Mouse (Mus musculus) layer of hippocampus, adult 9-11 months (tissue): ENCODE results near the gene Tut7.
"Not testable (repeated sequence)": the region's sequence is repeated elsewhere in the genome, so short reads cannot be mapped to it uniquely, and the experiment has no call there.

ENCODE experiments used
- DNase-seq: peaks from one replicate; pipeline ENCODE4 v3.0.0; 2022

Tut7 gene

DNA sequence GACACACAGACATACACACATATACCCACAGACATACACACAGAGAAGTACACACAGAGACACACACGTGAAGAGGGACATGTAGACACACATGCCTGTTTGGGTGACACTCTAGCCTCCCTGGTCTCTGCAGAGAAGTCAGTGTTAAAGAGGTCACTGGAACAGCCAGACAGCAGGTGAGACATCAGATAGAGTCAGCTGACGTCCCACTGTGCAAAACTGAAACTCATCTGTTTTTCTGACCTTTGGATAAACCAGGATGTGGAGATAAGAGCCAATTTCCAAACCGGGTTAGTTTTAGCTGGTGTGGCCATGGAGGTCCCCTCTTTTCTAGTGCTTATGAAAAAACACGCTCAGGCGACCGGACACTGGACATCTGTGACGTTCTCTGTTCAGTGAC is 9.5 kb upstream of the Tut7 start:
- no peak for DNase-seq

DNA sequence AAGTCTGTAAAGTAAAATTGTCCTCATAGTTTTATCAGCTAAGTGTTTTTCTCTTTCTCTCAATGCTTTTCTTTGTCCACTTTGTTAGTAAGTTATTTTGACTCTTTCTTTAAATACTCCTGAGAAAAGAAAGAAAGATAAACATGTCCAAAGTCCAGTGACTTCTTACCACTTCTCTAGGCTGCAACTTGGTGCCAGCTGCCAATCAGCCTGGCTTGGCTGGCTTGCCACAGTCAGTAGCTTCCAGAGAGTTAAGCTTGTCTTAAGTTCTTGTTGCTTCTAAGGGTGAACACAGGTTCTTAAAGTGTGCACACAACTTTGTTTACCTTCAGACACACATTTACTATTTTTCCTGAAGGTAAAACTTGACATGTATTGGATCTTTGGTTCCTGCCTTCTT is 3.0 kb upstream of the Tut7 start:
- DNase-seq = no peak

DNA sequence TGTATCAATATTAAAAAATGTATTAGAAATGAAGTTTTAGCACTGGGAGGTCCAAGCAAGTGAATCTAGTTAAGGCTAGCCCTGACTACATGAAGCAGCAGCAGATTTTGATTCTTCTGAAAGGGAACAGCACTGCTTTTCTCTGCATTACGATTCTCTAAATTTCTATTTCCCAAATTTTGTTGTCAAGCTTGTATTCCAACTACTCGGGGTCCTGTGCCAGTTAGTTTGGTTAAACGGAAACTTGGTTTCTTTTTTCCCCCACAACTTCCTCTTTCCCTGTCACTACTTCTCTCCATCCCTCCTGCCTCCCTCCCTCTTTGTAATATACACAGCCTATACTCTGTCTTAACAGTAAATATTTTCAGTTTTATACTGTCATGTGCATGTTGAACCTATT is 2.1 kb downstream of the Tut7 start:
- no peak for DNase-seq

DNA sequence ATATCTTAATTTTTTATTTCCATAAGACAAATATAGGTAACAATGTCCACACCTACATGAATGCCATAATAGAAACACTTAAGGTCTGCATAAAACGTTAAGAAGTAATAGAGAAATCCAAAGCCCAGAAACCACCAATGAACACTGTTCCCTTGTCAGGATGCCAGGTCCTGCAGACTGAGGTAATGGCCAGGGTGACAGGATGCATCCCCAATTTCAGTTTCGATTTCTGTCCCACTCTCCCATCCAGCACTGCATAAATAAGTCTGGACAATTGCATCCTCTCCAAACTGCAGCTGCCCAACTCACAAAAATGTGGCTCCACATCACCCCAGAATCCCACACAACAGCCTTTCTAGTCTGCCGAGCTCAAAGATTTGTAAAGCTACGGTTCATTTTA is 2.8 kb downstream of the Tut7 start:
- DNase-seq = no peak

DNA sequence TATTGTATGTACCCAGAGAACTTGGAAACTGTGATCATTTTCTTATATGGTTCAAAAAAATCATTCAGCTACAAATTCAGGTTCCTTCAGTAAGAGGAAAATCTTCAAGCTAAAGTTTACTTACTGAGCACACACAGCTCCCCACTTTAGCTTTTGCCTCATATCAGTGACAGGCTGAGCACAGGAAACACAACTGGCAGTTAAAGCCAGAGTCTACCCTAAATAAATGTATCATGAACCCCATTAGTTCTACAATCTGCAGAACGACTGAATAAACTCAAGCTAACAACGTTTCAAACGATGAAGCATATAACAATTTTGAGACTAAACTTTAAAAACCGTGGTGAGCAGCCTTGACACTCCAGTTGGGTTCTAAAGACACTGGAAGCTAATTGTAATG is 5.6 kb downstream of the Tut7 start:
- DNase-seq = no peak

DNA sequence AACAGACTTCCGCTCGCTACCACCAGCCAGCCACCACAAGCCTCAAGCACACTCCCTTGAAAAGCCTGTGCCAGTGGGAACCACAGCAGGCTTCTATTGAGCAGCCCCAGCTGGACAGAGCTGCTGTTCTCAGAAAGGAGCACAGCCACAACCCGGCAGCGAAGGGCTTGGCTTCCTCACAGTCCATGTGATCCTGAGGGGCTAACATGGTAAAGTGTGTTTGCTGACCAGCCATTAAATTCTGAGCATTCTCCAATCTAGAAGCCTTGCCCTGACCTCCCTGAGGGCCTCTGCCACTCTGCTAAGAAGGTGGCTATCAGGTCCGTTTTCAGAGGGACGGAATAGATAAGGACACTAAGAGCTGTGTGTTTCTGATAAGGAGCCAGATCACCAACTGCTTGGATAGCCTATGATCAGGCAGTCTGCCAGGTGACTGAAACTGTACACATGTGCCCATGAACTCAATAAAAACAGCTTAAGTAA is 8.8 kb downstream of the Tut7 start:
- no peak for DNase-seq

DNA sequence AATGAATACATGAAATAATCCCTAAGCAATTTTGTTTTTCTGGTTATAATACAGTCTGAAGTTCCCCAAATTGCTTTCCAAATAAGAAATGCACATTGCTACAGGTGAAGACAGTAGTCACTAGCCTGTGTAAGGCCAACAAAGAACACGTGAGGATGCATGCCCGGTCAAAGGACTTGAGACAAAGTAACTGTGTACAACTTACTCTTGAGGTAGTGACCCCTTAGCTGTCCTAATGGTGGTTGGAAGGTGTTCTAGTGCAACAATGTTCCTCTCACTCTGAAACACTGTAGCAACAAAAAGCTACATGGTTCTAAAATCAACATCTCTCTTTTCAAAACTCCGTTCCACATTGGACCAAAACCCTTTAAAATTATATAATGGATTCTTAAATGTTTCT is 11.4 kb downstream of the Tut7 start:
- no peak for DNase-seq

DNA sequence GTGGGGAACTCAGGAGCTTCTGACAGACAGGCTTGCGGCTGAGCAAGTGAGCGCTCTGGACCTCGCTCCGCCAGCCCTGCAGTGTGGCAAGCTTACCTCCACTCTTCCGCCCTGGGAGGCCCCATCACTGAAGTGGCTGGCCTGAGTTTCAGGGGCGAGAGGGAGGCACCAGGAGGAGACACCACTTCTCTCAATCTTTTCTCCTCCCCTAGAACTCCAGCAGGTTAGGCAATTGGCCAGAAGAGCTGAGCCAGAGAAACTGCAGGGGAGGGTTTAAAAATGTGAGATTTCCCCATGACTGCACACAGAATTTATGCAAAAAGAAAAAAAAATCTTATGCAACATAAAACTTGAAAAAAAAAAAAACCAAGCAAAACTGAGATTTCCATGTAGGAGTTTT is 21.9 kb downstream of the Tut7 start:
- DNase-seq = no peak

DNA sequence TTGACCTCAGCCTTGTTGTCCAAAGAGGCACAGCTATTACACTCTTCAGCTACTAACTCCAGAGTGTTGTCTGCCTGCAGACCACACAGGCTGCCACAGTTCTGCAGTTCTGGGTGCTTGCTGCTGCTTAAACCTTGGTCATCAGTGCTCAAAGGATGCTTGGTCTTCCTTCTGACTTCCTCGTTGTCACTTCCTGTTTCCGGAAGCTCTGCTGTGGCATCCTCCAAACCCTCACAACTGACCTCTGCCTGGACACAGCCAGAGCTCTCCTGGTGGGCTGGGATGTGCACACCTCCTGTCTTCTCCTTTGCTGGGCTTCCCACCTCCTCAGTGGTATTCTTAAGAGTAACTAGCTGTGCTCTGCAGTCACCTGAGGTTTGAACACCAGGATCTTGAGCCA is 22.9 kb downstream of the Tut7 start:
- DNase-seq = no peak

DNA sequence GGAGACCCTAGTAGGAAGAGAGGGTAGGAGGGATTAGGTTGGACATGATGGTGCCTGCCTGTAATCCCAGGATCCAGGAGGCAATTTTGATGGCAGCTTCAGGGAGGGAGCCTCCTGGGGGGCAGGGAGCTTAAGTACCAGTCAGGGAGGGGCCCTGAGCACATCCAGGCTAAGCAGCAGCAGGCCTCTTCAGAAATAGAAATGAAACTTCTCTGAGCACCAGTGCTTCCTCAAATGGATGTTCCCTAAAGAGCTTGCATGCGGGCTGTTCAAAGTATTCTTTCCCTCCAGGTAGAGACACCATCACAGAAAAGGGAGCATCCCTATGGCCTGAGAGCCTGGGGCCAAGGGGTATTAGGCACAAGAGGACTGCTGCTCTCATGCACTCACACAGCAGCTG is 24.6 kb downstream of the Tut7 start:
- no peak for DNase-seq

DNA sequence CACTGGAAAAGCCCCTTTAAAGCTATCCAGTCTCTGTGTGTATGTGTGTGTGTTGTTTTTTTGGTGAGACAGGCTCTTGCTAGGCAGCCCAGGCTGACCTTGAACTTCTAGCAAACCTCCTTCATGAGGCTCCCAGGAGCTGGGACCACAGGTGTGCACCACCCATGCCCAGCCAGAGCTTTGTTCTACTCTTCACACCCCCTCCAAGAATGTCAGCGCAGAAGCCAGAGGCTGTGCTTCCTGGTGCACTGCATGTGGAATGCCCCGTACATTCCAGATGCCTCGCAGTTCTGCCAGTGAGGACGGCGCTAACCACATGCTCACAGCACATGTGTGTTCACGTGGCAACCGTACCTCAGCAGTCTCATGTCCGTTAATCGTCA is 26.5 kb downstream of the Tut7 start:
- no peak for DNase-seq

DNA sequence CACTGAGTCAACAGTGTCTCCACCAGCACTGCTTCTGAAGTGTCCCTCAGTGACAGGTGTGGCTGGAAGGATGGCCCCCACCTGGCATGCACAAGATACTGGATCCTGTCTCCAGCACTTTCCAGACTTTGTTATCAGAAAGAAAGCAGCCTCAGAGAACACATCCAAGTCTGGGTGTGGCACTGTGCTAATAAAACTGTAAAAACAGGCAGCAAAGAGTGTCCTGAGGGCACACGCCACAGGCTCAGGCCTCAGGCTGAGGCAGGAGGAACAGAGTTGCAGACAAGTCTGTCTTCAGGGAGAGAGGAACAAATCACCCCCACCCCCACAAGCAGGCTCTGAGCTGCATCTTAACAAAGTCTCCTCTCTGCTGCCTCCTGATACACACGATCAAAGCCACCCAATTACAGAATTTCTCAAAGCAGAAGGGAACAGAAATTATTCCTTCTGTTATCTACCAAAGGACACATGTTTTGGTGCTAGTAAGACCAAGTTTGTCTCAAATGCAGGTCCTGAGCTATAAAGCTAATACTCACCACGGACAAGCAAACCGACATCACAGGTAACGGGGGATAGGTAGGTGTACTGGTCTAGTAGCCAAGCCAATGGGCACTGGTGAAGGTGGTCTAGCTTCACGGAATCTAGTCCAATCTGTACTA is 27.0 kb downstream of the Tut7 start:
- no peak for DNase-seq

DNA sequence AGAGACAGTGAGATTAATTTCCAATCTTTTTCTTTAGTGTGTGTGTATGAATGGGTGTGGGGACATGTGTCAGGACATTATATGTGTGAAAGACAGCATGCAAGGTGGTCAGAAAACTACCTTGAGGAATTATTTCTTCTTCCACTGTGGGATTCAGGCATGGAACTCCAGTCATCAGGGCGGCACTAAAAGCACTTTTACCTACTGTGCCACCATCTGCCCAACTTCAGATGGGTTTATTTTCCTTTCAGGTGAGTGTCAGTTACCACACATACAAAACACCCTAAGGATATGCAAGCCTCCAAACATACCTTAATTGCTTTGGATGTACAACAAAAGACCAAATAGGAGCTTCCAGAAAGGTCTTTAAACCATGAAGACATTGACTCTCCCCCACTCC is 28.2 kb downstream of the Tut7 start:
- DNase-seq = no peak

DNA sequence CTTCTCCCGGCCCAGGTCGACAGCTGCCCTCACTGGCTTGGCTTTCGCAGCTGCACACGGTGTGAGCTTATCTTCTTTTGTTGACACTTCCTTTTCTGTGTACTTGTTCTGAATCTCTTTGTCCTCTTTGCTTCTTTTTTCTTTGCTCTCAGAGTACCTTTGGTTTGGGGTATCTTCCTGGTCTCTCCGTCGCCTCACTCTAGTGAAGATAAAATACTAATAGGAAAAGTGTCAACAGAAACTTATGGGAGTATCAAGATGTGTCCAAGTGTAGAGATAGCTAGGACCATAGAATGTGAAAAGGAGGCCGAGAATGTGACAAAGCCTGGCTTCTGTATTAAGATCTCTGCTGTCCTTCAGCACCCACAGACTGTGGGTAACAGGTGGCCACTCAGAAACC is 40.8 kb downstream of the Tut7 start, which contains the start of gene Gm49354:
Gene Gm49354 (minus strand): TSS at position 101 of the 400 bp plus-strand sequence.
- no peak for DNase-seq

DNA sequence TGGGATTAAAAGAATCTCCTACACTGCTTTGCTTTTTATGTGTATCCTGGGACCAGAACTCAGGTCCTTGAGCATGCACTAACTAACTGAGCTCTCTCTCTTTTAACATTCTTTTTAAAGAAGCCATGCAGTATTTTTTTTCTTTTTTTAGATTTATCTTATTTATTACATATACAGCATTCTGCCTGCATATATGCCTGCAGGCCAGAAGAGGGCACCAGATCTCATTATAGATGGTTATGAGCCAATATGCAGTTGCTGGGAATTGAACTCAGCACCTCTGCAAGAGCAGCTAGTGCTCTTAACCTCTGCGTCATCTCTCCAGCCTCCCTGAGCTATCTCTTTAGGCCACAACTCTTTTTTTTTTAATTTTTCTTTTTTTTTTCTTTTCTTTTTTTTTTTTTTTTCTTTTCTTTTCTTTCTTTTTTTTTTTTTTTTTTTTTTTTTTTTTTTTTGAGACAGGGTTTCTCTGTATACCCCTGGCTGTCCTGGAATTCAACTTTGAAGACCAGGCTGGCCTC is 43.1 kb downstream of the Tut7 start:
- DNase-seq = not testable (repeated sequence)

DNA sequence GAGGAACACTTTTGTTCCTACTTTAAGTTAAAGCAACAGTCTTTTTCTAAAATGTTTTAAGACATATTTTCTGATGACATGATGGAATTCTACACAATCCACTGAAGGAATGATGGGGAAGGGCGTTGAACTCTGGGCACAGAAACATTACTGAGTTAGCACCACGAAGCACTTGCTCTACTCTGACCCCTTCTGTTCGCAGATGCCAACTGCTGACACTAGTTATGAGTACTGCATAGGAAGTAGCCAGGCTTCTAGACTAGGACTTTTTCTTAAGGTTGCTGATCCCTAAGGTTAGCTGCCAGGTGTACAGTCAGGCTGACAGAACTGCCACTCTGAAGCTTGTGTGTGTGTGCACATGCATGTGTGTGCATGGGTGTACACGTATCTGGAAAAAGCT is 43.7 kb downstream of the Tut7 start:
- no peak for DNase-seq

DNA sequence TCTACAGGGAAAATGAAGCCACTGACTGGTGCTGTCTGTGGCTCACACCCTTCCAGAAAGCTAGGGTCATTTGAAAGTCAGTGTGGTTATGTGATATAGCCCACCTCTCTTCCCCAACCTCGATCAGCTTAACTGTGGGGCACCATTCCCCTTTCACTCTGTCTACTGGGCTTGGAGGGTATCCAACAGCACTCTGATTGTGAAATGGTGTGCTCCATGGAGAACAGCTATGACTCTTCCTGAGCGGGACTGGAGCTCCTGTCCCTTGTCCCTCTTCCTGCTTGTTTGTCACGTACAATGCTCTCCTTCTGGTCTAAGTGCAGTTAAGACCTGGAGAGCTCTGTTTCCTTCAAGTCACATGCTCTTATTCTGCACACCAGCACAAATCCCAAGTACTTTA is 47.8 kb downstream of the Tut7 start:
- DNase-seq = no peak

DNA sequence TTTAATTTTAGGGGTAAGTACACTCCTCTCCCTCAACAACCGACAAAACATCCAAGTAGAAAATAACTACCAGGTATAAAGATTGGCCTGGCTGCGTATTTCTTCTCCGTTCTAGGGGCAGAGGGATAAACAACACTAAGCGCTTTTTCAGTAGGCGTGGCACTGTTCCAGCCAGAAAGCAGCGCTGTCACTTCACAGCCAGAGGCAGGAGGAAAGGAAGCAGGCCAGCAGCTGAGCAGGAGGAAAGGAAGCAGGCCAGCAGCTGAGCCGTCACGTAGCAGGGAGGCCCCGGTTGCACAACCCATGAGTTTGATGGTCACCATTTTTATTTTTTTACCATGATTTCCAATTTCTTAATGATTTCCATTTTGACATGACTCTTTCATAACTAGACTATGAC is 51.7 kb downstream of the Tut7 start:
- DNase-seq = peak; percentile 67

DNA sequence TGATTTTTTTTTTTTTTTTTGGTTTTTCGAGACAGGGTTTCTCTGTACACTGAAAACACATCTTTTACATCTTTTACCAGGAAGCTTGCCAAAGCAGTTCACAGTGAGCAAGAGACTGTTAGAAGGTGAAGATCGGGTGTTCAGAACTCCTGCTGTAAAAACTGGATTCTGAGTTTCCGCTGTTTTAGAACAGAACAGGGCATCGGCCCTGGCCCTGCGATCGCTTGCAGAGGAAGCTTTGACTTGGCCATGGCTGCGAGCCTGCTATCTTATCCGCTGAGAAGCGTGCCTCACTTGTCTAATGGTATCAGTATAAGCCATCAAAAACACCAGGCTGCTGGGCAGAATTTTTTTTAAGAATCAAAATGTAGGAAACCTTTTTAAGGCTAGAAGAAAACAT is 52.1 kb downstream of the Tut7 start:
- DNase-seq = no peak

DNA sequence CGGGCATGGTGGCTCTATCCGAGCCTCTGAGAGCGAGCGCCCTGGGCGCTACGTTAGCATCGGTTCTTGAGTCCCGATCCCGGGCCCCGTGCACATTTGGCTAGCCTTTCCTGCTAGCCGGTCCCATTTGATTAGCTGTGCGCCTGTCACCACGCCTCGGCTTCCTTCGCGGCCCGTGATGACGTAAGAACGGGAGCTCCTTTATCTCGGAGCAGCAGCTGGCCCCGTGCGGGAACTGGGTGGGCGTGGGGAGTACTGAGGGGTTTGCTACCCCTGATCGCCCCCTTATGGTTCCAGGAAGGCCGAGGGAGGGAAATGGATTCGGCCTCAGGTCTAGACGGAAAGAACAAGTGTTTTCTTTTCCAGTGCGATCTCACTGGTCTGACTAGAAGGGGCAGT is 52.8 kb downstream of the Tut7 start:
- peak; percentile 90 for DNase-seq

DNA sequence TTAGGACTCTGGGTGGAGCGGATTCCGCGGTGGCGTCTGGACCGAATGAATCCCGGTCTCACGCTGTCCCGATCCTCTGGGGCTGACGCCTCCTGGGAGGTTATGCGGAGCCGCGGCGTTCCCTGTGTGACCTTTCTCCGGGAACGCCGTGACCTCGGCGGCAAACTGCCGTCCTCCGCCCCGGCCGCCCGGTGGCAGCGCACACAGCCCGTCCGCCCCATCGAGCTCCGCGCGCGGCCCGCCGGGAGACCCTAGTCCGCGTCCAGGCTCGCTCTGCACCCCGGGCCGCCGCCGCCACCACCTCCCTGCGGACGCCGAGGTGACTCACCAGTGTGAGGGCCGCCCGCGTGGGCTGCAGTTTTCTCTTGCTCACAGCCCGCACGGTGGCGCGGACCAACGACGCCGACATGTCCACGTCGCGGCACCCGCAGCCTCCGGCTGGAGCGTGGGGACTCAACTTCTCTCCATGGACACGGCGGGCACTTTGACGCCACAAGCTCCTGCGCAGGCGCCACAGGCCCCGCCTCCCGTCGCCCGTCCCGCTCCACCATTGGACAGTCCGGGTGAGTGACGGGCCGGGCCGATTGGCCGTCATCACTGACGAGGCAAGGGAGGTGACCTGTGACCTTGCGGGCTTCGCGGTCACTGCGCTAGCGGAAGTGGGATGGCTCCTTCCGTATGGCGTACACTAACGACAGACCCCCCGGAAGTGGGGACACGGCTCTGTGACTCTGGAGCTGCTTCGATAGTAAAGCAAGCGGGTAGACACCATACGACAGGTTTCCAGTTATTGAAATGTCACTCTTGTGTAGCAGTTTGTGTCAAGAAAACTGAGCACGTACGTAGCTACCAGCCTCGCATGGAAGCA is 53.4 kb downstream of the Tut7 start, which contains the start of gene Isca1:
Gene Isca1 (minus strand): TSS at position 515 of the 868 bp plus-strand sequence.
- peak; percentile 99 for DNase-seq

DNA sequence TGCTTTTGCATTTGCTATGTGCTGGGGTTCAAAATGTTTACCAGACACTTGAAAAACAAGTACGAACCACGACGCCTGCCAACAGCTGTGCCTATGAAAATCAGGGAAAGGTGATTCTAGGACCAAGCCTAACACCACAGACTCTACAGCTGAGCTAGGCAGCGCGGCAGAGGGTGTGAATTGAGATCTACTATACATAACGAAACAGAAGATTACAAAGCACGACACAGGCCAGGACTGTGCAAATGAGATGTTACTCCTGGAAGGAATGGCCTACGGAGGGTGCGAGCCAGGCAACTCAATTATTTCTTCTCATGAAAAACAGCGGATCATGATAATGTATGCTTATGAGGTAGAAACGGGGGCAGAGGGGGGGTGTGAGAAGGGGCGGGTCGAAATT is 54.4 kb downstream of the Tut7 start:
- DNase-seq = no peak

DNA sequence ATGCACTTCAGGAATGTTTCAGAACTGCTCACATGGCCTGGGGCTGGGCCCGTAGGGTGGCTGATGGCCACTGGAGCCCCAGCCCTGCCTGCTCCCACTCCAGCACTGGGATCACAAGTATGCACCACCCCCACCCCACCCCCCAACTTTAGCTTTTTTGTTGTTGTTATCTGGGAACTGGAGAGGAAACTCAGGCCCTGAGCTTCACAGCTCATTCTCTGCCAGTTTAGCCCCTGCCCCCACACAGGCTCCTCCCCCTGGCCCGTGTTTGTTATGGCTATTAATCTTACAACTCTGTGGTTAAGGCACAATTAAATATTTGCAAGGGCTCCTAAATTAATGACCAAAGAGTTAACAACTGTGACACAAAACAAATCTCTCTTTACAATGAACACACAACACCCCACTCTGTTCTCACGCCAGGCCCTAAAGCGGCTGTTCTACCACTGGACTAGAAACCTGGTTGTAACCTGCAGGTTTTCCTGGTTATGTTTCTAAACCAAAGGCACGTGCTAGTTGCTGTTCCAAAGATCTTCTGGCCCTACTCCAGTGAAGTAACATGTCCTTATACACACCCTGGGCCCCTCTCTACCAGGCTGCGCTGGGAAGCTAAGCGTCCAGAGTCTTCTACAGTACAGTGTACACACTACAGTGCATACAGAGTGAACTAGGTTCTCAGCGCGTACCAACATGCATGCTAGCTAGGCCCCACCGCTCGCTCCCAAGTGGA is 56.0 kb downstream of the Tut7 start:
- DNase-seq = no peak
